Mouse (Mus musculus): Measurements from ENCODE around the gene Lmo7.

The Lmo7 gene

DNA sequence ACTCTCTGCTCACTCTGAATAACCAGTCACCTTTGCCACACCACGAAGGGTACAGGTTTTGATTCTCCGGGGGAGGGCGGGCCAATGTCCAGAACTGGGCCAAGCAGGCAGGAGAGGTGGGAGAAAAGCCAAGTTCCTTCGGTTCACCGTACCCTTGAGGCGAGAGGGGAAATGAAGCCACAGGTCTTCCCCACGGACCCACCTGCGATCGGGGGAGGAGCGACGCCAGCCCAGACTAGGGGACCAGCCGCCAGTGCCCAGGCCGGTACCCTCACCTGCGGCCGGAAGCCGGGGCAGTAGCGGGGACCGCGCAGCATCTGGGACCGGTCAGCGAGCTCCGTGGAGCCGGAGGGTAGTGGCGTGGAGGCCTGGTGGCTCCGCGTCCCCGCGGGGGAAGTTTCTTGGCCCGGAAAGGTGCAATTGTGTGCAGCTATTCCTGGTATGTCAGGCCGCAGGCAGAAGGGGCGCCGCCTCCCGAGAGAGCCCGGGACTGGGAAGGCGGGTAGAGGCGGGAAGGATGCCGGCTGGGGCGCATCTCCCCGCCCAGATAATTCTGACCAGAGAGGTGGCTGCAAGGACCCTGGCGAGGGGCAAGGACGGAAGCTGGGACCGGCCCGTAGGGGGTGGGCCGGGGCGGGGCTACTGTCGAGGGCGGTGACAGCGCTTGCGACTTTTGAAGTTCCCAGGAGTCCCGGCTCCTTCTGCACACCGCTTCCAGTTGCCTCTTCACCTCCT, at the start of gene Lmo7, which contains the start of gene Gm9922:
Gene Lmo7, plus strand, starts transcription at position 721 of the 735 bp plus-strand sequence.
Gene Gm9922, minus strand, starts transcription at position 578 of the 735 bp plus-strand sequence.
- DNase-seq = peak; percentile 85 to 89

DNA sequence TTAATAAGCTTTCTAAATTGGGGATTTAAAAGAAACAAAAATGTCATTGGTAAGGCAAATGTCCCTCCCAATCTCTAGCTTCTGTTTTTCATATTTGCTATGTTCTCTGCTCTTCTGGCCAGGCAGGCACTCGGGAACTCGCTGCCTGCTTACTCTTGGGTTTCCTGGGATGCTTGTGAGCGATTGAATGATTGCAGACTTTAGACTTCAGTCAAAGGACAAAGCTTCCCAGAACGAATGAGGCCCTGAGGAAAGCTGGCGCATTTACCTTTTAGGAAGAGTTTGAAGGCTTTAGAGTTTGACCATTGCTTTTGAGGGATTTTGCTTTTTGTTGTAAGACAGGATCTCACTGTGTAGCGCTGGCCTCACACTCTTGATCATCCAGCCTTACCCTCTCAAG, 42.1 kb upstream of the Lmo7 start:
- no peak for DNase-seq

- no peak for DNase-seq
Measured at GRCm38 (mm10) chr14:101688406-101688805, 41.4 kb upstream of the Lmo7 start.

DNA sequence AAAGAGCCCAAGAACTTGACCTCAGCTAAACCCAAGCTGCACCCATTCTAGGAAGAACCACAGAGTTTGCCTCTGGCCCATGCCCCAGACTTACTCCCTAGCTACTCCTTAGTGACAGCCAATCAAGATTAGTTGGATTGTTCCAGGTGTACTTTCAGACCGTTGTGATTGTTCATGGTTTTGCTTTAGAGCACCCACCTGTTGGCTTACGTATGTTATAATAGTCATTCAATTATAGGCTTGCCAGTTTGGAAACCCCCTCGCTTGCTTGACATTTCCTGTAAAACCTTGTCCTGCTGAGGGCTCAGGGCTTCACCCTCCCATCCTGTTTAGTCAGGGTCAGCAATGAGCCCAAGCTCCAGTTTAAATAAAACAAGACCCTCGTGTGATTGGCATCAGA, 25.3 kb upstream of the Lmo7 start:
- DNase-seq = no peak

DNA sequence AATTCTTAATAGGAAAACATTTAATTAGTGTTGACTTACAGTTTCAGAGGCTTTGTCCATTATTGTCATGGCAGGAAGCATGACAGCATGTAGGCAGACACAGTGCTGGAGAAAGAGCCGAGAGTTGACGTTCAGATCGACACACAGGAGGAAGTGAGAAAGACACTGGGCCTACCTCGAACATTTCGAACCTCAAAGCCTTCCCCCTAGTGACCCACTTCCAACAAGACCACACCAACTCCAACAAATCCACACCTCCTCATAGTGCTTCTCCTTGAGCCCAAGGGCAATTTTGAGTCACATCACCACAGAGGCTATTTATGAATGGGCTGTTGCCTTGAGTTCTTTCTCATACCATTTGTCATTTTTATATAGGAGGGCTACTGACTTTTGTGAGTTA, 22.7 kb upstream of the Lmo7 start:
- no peak for DNase-seq

DNA sequence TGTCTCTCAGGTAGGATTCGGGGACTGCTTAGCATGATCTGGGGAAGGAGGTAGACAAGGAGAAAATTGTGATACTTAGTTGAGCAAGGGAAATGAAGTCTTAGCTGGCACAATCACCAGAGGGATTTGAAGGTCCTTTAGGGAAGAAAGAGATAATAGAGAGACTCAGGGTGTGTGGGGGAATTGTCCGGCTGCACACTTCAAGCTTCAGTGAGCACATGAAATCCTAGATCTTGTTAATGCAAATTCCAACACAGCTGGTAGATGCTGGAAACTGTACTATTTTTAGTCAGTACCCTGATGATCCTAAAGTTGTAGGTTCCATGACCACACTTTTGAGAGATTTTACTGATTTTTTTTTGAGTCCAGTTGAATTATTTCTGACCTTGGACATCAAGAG, 15.3 kb upstream of the Lmo7 start:
- no peak for DNase-seq

DNA sequence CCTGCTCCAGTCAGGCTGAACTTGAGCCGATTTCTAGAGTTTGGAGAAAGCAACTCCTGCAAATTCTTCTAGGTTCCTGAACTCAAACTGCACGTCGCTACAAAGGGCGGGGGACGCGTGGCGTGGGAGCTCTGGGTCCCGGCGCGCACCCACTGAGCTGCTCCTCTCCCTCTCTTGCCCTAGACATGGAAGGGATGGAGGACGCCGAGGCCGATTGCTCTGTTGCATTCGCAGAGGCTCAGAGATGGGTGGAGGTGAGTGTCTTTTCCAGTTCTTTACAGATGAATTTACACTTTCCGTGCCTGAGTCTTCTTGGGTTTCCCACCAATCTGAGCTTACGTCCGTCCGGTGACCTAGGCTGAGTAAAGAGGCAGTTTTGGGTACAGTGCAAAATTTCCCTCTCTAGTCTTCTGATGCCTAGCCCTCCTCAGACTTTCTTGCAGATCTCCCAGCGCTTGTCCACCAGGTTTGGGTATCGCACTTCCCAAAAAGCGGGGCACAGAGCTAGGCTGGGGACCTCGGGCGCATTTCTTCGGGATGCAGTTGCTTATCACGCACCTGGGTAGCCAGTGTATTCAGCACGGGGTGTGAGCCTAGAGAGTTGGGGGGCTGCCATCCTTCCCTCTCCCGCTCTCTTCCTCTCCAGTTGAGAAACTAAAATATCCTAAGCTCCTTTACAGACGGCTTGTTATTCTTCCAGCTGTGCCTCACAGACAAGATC, 375 bp downstream of the Lmo7 start:
- no peak for DNase-seq

DNA sequence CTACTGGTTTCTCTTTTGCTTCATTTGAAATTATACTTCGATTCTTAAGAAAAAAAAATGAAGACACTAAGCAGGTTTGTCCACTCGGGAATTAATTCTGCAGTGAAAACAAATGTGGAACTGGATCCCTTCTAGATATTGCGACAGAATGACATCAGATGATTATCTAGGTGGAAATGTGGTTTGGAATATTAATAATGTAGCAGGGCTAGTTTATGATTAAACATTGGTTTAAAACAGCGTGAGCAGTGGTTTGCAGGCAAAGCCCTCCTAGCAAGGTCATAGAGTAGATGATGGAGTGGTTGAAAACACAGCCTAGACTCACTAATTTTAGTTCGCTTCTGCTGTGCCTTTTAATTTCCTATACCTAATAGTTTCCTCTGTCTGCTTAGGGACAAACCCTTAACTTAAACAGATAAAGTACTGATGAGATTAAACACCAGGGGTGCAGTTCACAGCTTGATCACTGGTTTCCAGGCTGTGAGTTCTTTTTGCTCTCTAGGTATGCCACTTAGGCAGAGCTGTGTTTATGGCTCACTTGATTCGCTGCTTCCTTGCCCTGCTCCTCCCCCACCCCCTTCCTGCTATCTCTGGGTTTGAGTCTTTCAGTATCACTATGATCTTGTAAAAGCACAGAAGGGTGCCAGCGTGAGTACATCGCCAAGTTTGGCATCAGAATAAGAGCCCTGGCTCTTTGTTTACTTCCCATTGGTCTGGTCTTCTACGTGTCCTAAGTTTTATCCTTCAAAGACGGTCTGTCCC, 4.0 kb downstream of the Lmo7 start:
- no peak for DNase-seq

- no peak for DNase-seq
Measured at GRCm38 (mm10) chr14:101737501-101737900, 7.7 kb downstream of the Lmo7 start.

DNA sequence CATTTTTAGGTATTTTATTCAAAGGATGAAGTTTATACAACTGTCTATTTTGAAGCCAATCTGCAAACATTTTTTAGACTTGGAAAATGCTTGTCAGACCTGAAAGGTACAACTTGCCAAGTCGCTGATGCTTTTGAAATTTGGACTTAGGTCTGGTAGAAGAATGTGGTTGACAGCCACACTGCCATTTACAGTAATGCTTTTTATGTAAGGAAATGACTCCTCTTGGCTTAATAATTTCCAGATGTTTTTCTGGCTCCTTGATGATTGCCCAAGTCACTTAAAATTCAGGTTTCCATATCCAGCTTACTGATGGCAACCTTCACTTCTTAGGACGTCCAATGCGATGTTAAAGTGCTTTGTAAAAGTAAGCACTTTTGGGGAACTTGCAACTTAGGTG, 16.9 kb downstream of the Lmo7 start:
- no peak for DNase-seq

- no peak for DNase-seq
Measured at GRCm38 (mm10) chr14:101747811-101748210, 18.1 kb downstream of the Lmo7 start.

GRCm38 (mm10) chr14:101748436-101748835, 18.7 kb downstream of the Lmo7 start:
- DNase-seq = no peak

- no peak for DNase-seq
Measured at GRCm38 (mm10) chr14:101750910-101751309, 21.2 kb downstream of the Lmo7 start.

DNA sequence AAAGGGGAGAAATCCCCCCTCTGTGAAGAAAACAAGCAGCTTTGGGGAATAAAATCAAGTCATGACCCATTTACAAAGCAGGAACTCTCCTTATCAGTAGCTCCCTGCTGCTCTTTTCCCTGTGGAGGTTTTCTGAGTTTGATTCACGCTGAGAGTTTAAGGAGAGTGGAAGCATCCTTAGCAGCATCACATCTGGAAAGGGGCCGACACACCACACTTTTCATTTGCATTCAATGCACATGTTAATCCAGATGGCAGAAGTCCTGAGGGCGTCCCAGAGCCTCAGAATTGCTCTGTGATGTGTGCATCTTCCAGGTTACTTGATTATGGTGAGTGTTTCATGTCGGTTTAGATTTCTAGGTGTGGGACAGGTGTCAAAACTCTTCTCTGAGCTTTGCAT, 25.7 kb downstream of the Lmo7 start:
- DNase-seq = no peak

DNA sequence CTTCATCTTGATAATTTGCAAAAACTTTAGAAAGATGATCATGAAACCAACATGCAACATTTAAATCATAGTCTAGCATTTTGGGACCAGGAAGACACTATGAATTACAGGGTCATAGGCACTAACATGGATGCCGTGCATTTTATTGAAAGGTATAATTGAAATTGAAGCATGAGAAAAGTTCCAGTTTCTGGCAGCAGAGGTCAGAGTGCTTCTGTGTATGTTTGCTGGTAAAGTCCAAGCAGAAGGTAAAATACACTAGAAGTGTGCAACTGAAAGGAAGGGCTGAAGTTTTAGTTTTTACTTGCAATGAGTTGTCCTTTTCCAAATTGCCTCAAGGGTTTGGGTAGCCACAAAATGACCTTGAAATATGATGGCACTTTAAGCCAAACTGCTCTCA, 32.5 kb downstream of the Lmo7 start:
- no peak for DNase-seq

DNA sequence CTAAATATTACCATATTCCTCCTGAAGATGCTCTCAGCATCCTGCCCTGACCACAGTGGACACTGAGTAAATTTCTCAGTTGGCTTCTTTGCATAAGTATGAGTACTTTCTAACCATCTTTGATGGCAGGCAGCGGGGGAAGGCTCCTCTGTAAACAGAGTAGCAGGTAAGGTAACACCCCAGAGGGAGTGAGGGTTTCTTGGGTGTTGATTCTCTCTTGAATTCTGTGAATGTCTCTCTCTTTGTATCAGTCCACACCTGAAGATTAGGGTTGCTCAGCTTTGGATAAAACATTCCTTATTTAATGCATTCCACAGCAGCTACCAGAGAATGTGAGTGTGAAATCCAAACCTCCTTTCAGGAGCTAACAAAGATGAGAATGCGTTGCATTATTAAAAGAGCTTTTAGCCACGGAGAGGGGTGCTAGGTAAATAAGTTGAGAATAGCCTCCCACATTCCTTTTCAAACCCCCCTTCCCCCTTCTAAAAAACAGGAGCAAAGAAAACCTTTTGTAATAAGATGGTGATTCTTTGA, 34.1 kb downstream of the Lmo7 start:
- DNase-seq = no peak

GRCm38 (mm10) chr14:101771336-101771735, 41.6 kb downstream of the Lmo7 start:
- DNase-seq = no peak

DNA sequence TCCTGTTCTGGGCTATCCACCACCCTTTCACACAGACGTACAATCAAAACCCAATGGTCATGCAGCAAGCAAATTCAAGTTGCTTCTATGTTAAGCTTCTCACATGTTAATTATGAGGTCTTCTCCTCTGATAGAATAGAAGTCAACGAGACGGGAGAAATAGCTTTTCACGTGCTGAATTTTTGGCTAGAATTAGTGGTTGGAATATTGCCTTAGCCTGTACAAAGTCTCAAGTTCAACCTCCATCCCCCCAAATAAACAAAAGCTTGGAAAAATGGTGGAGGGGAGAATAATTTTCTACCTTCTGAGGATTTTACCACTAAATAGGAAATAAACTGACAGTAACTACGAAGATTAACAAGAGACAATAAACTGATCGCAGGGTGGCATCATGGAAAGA, 42.0 kb downstream of the Lmo7 start:
- DNase-seq = no peak

DNA sequence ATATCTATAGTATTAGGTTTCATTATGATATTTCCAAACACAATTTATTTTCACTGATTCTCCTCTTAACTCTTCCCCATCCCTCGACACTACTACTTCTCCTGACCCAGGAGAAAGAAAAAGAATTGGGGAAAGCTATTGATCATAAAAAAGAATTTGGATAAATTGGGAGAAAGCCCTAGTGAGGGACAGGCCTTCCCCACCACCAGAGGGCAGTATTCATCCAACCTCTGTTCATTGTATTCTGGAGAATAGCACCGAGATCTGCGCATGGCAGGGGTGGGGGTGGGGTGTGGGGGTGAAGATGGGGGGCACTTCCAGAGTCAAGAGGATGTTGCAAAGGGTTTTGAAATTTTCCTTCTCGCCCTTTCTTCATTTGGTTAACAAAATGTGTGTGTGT, 44.9 kb downstream of the Lmo7 start:
- peak; percentile 27 to 31 for DNase-seq

DNA sequence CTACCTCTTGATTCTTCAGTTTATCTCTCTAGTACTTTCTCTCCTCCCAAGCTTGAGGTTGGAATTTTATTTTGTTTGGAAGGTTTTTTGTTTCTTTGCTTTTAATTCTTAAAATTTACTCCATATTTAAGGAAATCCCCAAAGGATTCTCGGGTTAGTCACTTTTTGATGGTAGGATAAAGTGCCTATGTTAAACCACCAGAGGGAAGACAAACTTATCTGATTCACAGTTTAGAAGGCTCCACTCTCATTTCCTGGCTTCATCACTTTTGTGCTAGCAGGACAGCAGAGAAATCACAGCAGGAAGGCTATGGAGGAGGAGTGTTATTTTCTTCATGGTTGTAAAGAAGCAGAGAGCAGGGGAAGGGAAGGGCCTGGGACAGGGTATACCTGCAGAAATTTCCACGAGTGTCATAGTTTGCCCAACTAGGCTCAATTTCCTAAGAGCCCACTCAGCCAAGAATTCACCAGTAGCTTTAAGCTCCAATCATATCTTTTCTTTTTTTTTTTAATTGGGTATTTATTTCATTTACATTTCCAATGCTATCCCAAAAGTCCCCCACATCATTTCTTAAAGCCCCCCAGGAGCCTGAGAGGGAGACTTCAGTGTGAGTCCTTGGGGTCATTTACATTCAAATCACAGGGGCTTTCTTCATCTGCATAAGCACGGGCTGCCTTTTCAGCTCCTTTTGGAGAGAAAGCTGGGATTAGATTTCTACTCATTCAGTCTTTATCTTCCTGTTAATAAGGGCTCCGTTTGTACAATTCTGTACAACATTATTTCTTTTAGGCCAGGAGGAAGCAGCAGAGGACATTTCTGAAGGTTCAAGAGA, 46.8 kb downstream of the Lmo7 start:
- DNase-seq = no peak

GRCm38 (mm10) chr14:101777129-101777493, 47.4 kb downstream of the Lmo7 start:
- DNase-seq = no peak

- no peak for DNase-seq
Measured at GRCm38 (mm10) chr14:101778426-101778825, 48.7 kb downstream of the Lmo7 start.

DNA sequence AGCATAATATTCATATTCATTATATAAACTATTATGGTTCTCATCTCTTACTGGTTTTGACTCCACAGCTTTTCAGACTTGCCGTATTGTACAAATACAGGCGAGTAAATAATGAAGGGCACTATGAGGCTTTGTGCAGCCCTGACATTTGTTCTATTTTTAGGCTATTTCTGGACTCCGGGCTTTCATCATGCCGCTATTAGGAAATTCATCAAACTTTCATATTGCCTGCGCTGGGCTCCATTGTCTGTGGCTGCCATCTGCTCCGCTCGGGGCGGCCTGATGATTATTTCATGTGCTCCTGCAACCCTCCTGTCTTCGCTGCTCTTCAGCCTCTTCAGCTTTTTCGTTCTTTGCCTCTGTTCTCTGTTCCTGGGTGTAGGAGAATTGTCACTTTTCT, 50.3 kb downstream of the Lmo7 start:
- DNase-seq = no peak

All from kidney, postnatal 4 days (tissue).